11 mouse cellular contexts compared by ENCODE assay signal in genomic region chr11:88406408-88406915, GRCm38 (mm10).
DNase-seq lines count a peak whose midpoint lies in the region; ATAC-seq and TF ChIP-seq lines count a peak whose summit lies in the region.
"Had no signal": no experiment of that assay in that cellular context is flagged by ENCODE, and none has a peak within 500 bp of the region (broad histone marks: within the 10 kb centered on the region; RNA-seq: fewer than 3 reads in every experiment).

No protein-coding gene starts in this region.

- no peak for TF ChIP-seq CTCF in heart, postnatal 0 days (IDR thresholded peaks at IDR 0.05; ENCODE audit: low read depth)

- no peak for DNase-seq in heart, postnatal 0 days (ENCODE audit: low spot score)
- DNase-seq in heart, postnatal 25 days (ENCODE audit: low spot score) = no peak
- no peak for DNase-seq in embryonic facial prominence, embryonic 10.5 days (ENCODE audit: low spot score)
- DNase-seq in kidney, adult 8-10 months = peak; percentile 66 to 71
- DNase-seq in layer of hippocampus, postnatal 14 days (ENCODE audit: low spot score in 2 of 2) = no peak
- DNase-seq in liver = no peak
- DNase-seq in gastrocnemius, postnatal 36 days = no peak

- WGBS in heart, postnatal 0 days = 71% methylated on average over 3 of the region's 3 CpGs
- WGBS in embryonic facial prominence, embryonic 10.5 days = 74% methylated on average over 3 of the region's 3 CpGs
- 20% methylated on average over 3 of the region's 3 CpGs for WGBS in neural tube, embryonic 13.5 days

- TF ChIP-seq EP300 in heart, postnatal 0 days (IDR thresholded peaks at IDR 0.05; ENCODE audit: low read depth) = no peak

- H3K4me2 ChIP-seq in heart, postnatal 0 days (ENCODE audit: low read depth, low read length) = no peak overlapping the region
- no peak overlapping the region for H3K4me2 ChIP-seq in neural tube, embryonic 13.5 days
- H3K4me2 ChIP-seq: liver, embryonic 15.5 days; stomach, embryonic 15.5 days had no signal

- no peaks in the 10 kb centered on the region for H3K27me3 ChIP-seq in heart, postnatal 0 days (ENCODE audit: control insufficient read depth, insufficient read depth, low read length)
- H3K27me3 ChIP-seq in embryonic facial prominence, embryonic 10.5 days (replicated peaks; ENCODE audit: low read depth, poor library complexity, severe bottlenecking) = peaks cover 10% of the 10 kb centered on the region; the same call in 1 of the 2 replicates
- no peaks in the 10 kb centered on the region for H3K27me3 ChIP-seq in neural tube, embryonic 13.5 days
- H3K27me3 ChIP-seq: liver, embryonic 15.5 days; stomach, embryonic 15.5 days had no signal

- no peak; the same call in 1 of the 2 replicates for ATAC-seq in heart, postnatal 0 days (ENCODE audit: insufficient read depth, low read depth)
- ATAC-seq in neural tube, embryonic 13.5 days (ENCODE audit: low read depth) = peak; percentile 11; the same call in 1 of the 2 replicates

- peaks cover 57% of the 10 kb centered on the region for H3K4me1 ChIP-seq in heart, postnatal 0 days (ENCODE audit: control insufficient read depth, insufficient read depth)
- peaks cover 55% of the 10 kb centered on the region for H3K4me1 ChIP-seq in embryonic facial prominence, embryonic 10.5 days
- H3K4me1 ChIP-seq in neural tube, embryonic 13.5 days (replicated peaks) = peaks cover 77% of the 10 kb centered on the region

- no peaks in the 10 kb centered on the region for H3K9me3 ChIP-seq in heart, postnatal 0 days (replicated peaks; ENCODE audit: control insufficient read depth, low read length)
- H3K9me3 ChIP-seq in embryonic facial prominence, embryonic 10.5 days = no peaks in the 10 kb centered on the region
- H3K9me3 ChIP-seq in neural tube, embryonic 13.5 days = no peaks in the 10 kb centered on the region
- H3K9me3 ChIP-seq: liver, embryonic 15.5 days; stomach, embryonic 15.5 days had no signal

- no peak overlapping the region for H3K4me3 ChIP-seq in heart, postnatal 0 days (ENCODE audit: low read depth, low read length)
- no peak overlapping the region for H3K4me3 ChIP-seq in embryonic facial prominence, embryonic 10.5 days
- no peak overlapping the region for H3K4me3 ChIP-seq in neural tube, embryonic 13.5 days
- H3K4me3 ChIP-seq: layer of hippocampus, adult 2 months; liver, embryonic 15.5 days; stomach, embryonic 15.5 days had no signal

- intact Hi-C loops in heart, postnatal 25 days (cut with DNase I) = no loop called here
- intact Hi-C loops in gastrocnemius, postnatal 36 days (cut with DNase I) = no loop called here

- no peaks in the 10 kb centered on the region; the same call in 1 of the 2 replicates for H3K36me3 ChIP-seq in heart, postnatal 0 days (replicated peaks; ENCODE audit: control insufficient read depth, insufficient read depth, low read length)
- H3K36me3 ChIP-seq in embryonic facial prominence, embryonic 10.5 days (replicated peaks) = peaks cover 70% of the 10 kb centered on the region
- H3K36me3 ChIP-seq in neural tube, embryonic 13.5 days = no peaks in the 10 kb centered on the region
- H3K36me3 ChIP-seq: liver, embryonic 15.5 days; stomach, embryonic 15.5 days had no signal

- peak overlapping the region; percentile 40; the same call in 1 of the 2 replicates for H3K27ac ChIP-seq in heart, postnatal 0 days (ENCODE audit: low read depth)
- peak overlapping the region; percentile 30; the same call in 1 of the 2 replicates for H3K27ac ChIP-seq in embryonic facial prominence, embryonic 10.5 days (replicated peaks)
- H3K27ac ChIP-seq in neural tube, embryonic 13.5 days (replicated peaks) = peak overlapping the region; percentile 90
- H3K27ac ChIP-seq: layer of hippocampus, adult 2 months; liver, embryonic 15.5 days had no signal

- no peak overlapping the region for H3K9ac ChIP-seq in heart, postnatal 0 days (replicated peaks; ENCODE audit: low read depth, low read length)
- no peak overlapping the region for H3K9ac ChIP-seq in neural tube, embryonic 13.5 days
- H3K9ac ChIP-seq: liver, embryonic 15.5 days; stomach, embryonic 15.5 days had no signal

Comparison
In these comparisons a context has a peak if more than half of its experiments do, and no peak if none do; other contexts are left out.
1. DNase-seq: peak in kidney, adult 8-10 months (2 of 2); none in heart, postnatal 0 days (single experiment), heart, postnatal 25 days (single experiment), embryonic facial prominence, embryonic 10.5 days (single experiment), layer of hippocampus, postnatal 14 days (0 of 2), liver (single experiment) and gastrocnemius, postnatal 36 days (0 of 2).
2. H3K27ac ChIP-seq: peak in every context shown above with its lines; median percentile 90 in neural tube, embryonic 13.5 days; 40 in heart, postnatal 0 days; 30 in embryonic facial prominence, embryonic 10.5 days.